Mouse (Mus musculus): ENCODE measurements around the gene Dok3. TPM values are rescaled to one million over a fixed set of nuclear protein-coding genes. Genes with fewer than 3 reads are reported as not detected.

The Dok3 gene
- total and polyA plus RNA-seq, 2 experiments from 2014 or later = 1.1 to 4.7 TPM

DNA sequence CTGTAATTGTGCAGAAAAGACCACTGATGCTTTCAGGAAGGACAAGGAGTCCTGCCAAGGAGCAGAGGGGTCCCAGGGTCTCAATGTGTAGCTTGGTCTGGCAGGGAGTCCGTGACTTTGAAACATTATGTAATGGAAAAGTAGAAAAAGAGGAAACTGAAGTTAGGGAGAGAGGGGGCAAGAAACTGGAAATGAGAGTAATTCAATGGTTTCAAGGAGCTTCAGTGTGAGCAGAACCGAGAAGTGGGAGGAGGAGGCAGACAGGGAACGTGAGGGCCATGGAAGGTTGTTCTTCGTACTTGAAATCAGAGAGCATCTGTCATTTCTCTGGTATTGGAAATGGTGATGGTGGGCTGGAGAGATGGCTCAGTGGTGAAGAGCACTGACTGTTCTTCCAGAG, 9.5 kb downstream of the Dok3 start:
- Histone ChIP-seq H3K27ac (no peak overlapping the region), H3K9ac (replicated peaks; ENCODE audit: low read length) (no peak overlapping the region), H3K4me1 (ENCODE audit: insufficient read depth, low read length) (no peaks in the 10 kb centered on the region), H3K4me3 (ENCODE audit: low read length) (no peak overlapping the region), H3K4me2 (ENCODE audit: low read depth, low read length) (no peak overlapping the region), H3K36me3 (ENCODE audit: insufficient read depth, low read length) (no peaks in the 10 kb centered on the region), H3K9me3 (ENCODE audit: low read length) (no peaks in the 10 kb centered on the region), H3K27me3 (ENCODE audit: insufficient read depth, low read length) (no peaks in the 10 kb centered on the region)
- DNase-seq (ENCODE audit: low spot score) (no peak), ATAC-seq (no peak)
- TF ChIP-seq CTCF (IDR thresholded peaks at IDR 0.05; ENCODE audit: low read depth) = no peak
- 66% methylated on average over 4 of the region's 4 CpGs for WGBS

GRCm38 (mm10) chr13:55516955-55517354, 12.1 kb downstream of the Dok3 start:
- Histone ChIP-seq H3K27ac (no peak overlapping the region), H3K4me1 (ENCODE audit: insufficient read depth, low read length) (peaks cover 7% of the 10 kb centered on the region), H3K4me2 (ENCODE audit: low read depth, low read length) (no peak overlapping the region), H3K27me3 (ENCODE audit: insufficient read depth, low read length) (no peaks in the 10 kb centered on the region), H3K36me3 (ENCODE audit: insufficient read depth, low read length) (no peaks in the 10 kb centered on the region), H3K4me3 (ENCODE audit: low read length) (no peak overlapping the region), H3K9ac (replicated peaks; ENCODE audit: low read length) (no peak overlapping the region), H3K9me3 (ENCODE audit: low read length) (no peaks in the 10 kb centered on the region)
- TF ChIP-seq CTCF (IDR thresholded peaks at IDR 0.05; ENCODE audit: low read depth) = peak; percentile 94
- ATAC-seq (no peak), DNase-seq (ENCODE audit: low spot score) (peak; percentile 92)
- WGBS = 4% methylated on average over 5 of the region's 5 CpGs

DNA sequence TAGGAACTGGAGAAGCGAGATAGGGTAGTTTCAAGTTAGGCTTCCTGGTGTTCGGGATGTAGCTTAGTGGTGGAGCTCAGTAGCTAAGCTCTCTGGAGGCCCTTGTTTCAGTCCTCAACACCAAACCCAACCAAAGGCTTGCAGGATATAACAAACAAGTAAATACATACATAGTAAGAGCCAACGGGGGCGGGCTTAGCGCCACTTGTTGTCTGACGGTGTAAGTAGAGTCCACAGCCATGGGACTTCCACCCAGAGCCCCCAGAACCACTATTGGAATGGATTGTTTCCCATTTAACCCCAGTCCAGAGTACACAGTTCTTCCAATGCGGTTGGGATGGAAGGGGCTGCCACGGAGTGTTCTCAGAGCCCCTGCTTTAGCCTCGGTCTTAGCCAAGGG, 15.3 kb downstream of the Dok3 start:
- Histone ChIP-seq H3K36me3 (ENCODE audit: insufficient read depth, low read length) (peaks cover 2% of the 10 kb centered on the region; the same call in 1 of the 2 replicates), H3K9me3 (ENCODE audit: low read length) (no peaks in the 10 kb centered on the region), H3K4me2 (ENCODE audit: low read depth, low read length) (peak overlapping the region; percentile 69), H3K27ac (no peak overlapping the region), H3K9ac (replicated peaks; ENCODE audit: low read length) (peak overlapping the region; percentile 79; the same call in 1 of the 2 replicates), H3K27me3 (ENCODE audit: insufficient read depth, low read length) (no peaks in the 10 kb centered on the region), H3K4me3 (ENCODE audit: low read length) (peak overlapping the region; percentile 86), H3K4me1 (ENCODE audit: insufficient read depth, low read length) (peaks cover 20% of the 10 kb centered on the region)
- DNase-seq (ENCODE audit: low spot score) = no peak
- TF ChIP-seq CTCF (IDR thresholded peaks at IDR 0.05; ENCODE audit: low read depth) = no peak
- no peak for ATAC-seq
- 36% methylated on average over 9 of the region's 9 CpGs for WGBS

DNA sequence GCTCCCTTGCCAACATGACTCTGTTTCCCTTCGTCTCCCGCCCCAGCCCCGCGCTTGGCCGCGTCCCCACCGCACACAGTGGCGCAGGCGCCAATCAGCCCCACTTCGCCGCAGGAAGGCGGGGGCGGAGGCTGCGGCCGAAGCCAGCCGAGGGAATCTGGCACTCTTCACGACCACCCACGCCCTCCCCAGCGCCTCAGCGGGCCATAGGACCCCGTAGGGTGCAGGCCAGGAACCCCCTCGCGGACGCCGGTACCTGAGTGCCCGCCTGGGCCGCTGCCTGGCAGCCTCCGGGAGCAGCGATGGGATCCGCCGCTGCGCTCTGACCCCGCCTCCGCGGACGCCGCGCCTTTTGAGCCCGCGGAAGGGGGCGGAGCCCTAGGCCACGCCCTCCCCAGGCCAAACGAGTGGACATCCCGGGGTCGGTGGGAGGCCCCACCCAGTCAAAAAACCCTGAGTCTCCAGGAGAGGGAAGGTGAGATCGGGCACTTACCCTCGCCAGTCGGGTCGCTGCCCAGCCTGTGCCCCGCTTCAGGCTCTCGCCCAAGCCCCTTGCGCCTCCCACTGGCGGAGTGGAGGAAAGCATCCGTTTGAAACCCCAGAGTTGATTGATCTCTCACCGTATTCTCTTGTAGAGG, 15.9 kb downstream of the Dok3 start, which contains the start of gene Pdlim7:
Gene Pdlim7, minus strand, starts transcription at position 566 of the 638 bp plus-strand sequence.
- peak within 1 kb of the TSS; percentile 69 for H3K4me2 ChIP-seq (ENCODE audit: low read depth, low read length)
- H3K27ac ChIP-seq = peak within 1 kb of the TSS; percentile 86
- peaks cover 8% of the 10 kb centered on the region; the same call in 1 of the 2 replicates for H3K36me3 ChIP-seq (ENCODE audit: insufficient read depth, low read length)
- DNase-seq (ENCODE audit: low spot score) (peak; percentile 89), ATAC-seq (peak; percentile 85)
- WGBS = under 1% methylated on average over 54 of the region's 55 CpGs
- no peaks in the 10 kb centered on the region for H3K27me3 ChIP-seq (ENCODE audit: insufficient read depth, low read length)
- peak within 1 kb of the TSS; percentile 79 for H3K9ac ChIP-seq (replicated peaks; ENCODE audit: low read length)
- peaks cover 20% of the 10 kb centered on the region for H3K4me1 ChIP-seq (ENCODE audit: insufficient read depth, low read length)
- H3K4me3 ChIP-seq (ENCODE audit: low read length) = peak within 1 kb of the TSS; percentile 86
- no peaks in the 10 kb centered on the region for H3K9me3 ChIP-seq (ENCODE audit: low read length)
- TF ChIP-seq CTCF (IDR thresholded peaks at IDR 0.05; ENCODE audit: low read depth) = peak; percentile 92

DNA sequence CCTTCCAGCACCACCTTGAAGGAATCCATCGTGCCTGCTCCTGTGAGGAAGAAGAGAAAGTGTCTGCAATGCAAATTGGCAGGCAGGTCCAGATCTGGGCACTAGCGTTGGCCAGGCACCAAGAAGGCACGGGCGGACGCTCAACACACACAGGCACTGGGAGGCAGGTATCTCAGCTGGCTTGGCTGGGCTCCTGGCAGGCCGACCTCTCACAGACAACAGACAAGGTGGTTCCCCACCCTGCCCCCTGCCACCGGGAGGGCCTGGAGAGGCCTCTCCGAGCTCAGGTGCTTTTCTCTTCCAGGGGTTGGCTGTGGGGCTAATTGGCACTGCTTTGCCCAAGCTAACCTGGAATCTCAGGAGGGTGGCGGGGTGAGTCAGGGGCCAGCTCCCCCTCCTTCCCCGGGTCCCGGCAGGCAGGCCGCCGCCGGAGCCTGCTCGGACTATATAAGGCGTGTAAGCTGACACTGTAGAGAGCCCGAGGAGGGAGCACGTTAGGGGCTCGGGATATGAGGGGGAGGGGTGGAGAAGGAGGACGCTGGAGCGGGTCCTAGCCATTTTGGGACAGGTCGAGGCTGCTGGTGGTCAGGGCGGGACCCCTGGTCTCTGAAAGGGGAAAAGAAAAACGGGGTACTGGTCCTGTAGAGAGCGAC, 16.6 kb downstream of the Dok3 start:
- no peak for TF ChIP-seq CTCF (IDR thresholded peaks at IDR 0.05; ENCODE audit: low read depth)
- peaks cover 20% of the 10 kb centered on the region for H3K4me1 ChIP-seq (ENCODE audit: insufficient read depth, low read length)
- H3K9ac ChIP-seq (replicated peaks; ENCODE audit: low read length) = peak overlapping the region; percentile 79
- WGBS = 1% methylated on average over 25 of the region's 25 CpGs
- peaks cover 13% of the 10 kb centered on the region; the same call in 1 of the 2 replicates for H3K36me3 ChIP-seq (ENCODE audit: insufficient read depth, low read length)
- H3K4me2 ChIP-seq (ENCODE audit: low read depth, low read length) = peak overlapping the region; percentile 69
- peak overlapping the region; percentile 86 for H3K27ac ChIP-seq
- H3K9me3 ChIP-seq (ENCODE audit: low read length) = no peaks in the 10 kb centered on the region
- DNase-seq (ENCODE audit: low spot score) (peak; percentile 48), ATAC-seq (peak; percentile 39)
- H3K4me3 ChIP-seq (ENCODE audit: low read length) = peak overlapping the region; percentile 86
- H3K27me3 ChIP-seq (ENCODE audit: insufficient read depth, low read length) = no peaks in the 10 kb centered on the region

- Histone ChIP-seq H3K9ac (replicated peaks; ENCODE audit: low read length) (peak overlapping the region; percentile 79; the same call in 1 of the 2 replicates), H3K9me3 (ENCODE audit: low read length) (no peaks in the 10 kb centered on the region), H3K4me1 (ENCODE audit: insufficient read depth, low read length) (peaks cover 20% of the 10 kb centered on the region), H3K4me2 (ENCODE audit: low read depth, low read length) (peak overlapping the region; percentile 69), H3K27ac (peak overlapping the region; percentile 86; the same call in 1 of the 2 replicates), H3K36me3 (ENCODE audit: insufficient read depth, low read length) (peaks cover 22% of the 10 kb centered on the region; the same call in 1 of the 2 replicates), H3K27me3 (ENCODE audit: insufficient read depth, low read length) (no peaks in the 10 kb centered on the region), H3K4me3 (ENCODE audit: low read length) (no peak overlapping the region)
- DNase-seq (ENCODE audit: low spot score) = no peak
- TF ChIP-seq CTCF (IDR thresholded peaks at IDR 0.05; ENCODE audit: low read depth) = no peak
- no peak for ATAC-seq
- WGBS = 39% methylated on average over 5 of the region's 5 CpGs
These were observed 17.6 kb downstream of the Dok3 start for GRCm38 (mm10) chr13:55511492-55511861.

All from hindbrain, postnatal 0 days (tissue).